Mouse (Mus musculus) olfactory bulb, adult 2 months (tissue): ENCODE data around the gene Kcnh3. TPM values are rescaled to one million over a fixed set of nuclear protein-coding genes. Genes with fewer than 3 reads are reported as not detected.

Experiments
- H3K27ac ChIP-seq: fragments of 200-500 bp; 2 replicates; pipeline ENCODE4 v1.5.1; 2012; ENCODE audit warnings: low read depth, low read length; ENCODE audit not compliant: insufficient read depth
- H3K4me1 ChIP-seq: fragments of 200-500 bp; 2 replicates; pipeline ENCODE4 v1.6.1; 2012; ENCODE audit warnings: low read length; ENCODE audit not compliant: control insufficient read depth, insufficient read depth
- H3K4me3 ChIP-seq: fragments of 200-500 bp; 2 replicates; pipeline ENCODE4 v1.5.1; 2012; ENCODE audit warnings: mild to moderate bottlenecking, low read depth, low read length, moderate library complexity; ENCODE audit not compliant: insufficient read depth
- CTCF ChIP-seq: fragments of 200-500 bp; IDR thresholded peaks from 2 replicates; pipeline ENCODE4 v1.5.1; 2012; ENCODE audit warnings: low read depth, mild to moderate bottlenecking, low read length, moderate library complexity; ENCODE audit not compliant: insufficient read depth
- POLR2A ChIP-seq: fragments of 200-500 bp; IDR thresholded peaks from 2 replicates; pipeline ENCODE4 v1.6.1; 2012; ENCODE audit warnings: mild to moderate bottlenecking, low read depth, low read length, moderate library complexity; ENCODE audit not compliant: insufficient read depth
- WGBS: fragments of 180-500 bp; shearing (Covaris S2); methylation state at CpG from one replicate; pipeline ENCODE4 v1.1.7; 2018; 5-methylcytosine and 5-hydroxymethylcytosine counted together
- polyA plus RNA-seq: library from polyadenylated mRNA; stranded (reverse); fragments of >200 nt; gene quantifications from 2 replicates; pipeline ENCODE4 v1.2.4, GENCODE M21; 2012; ENCODE audit warnings: low replicate concordance; ENCODE audit not compliant: missing spikeins, insufficient read depth, insufficient read length

Gene Kcnh3
- polyA plus RNA-seq = not detected in 2 replicates

- H3K27ac ChIP-seq = peak within 1 kb of the TSS; percentile 91
- H3K4me1 ChIP-seq = peaks cover 56% of the 10 kb centered on the region
- TF ChIP-seq POLR2A (peak; percentile 53), CTCF (0 out of 2 replicates have a peak, but pooled peaks have one; percentile 5)
- WGBS = 2% methylated on average over 58 of the region's 66 CpGs
- peak within 1 kb of the TSS; percentile 72 for H3K4me3 ChIP-seq
Measured at GRCm38 (mm10) chr15:99224208-99224911, at the start of gene Kcnh3. TSS of gene Kcnh3 (plus strand) at chr15:99224861.

GRCm38 (mm10) chr15:99179639-99180038, 45.0 kb upstream of the Kcnh3 start:
- Histone ChIP-seq H3K4me1 (peaks cover 2% of the 10 kb centered on the region; the same call in 1 of the 2 replicates), H3K27ac (no peak overlapping the region), H3K4me3 (no peak overlapping the region)
- WGBS = 97% methylated on average over 1 of the region's 2 CpGs
- TF ChIP-seq CTCF (no peak), POLR2A (no peak)

- H3K4me3 ChIP-seq = no peak overlapping the region
- TF ChIP-seq POLR2A (no peak), CTCF (no peak)
- peaks cover 7% of the 10 kb centered on the region for H3K4me1 ChIP-seq
- WGBS = 71% methylated on average over 9 of the region's 9 CpGs
- no peak overlapping the region for H3K27ac ChIP-seq
Measured at GRCm38 (mm10) chr15:99184217-99184914, 40.3 kb upstream of the Kcnh3 start.

- WGBS = 33% methylated on average over 10 of the region's 10 CpGs
- H3K4me1 ChIP-seq = peaks cover 24% of the 10 kb centered on the region
- no peak for TF ChIP-seq CTCF
- TF ChIP-seq POLR2A = no peak
- no peak overlapping the region for H3K4me3 ChIP-seq
- peak overlapping the region; percentile 95 for H3K27ac ChIP-seq
Measured at GRCm38 (mm10) chr15:99194358-99194757, 30.3 kb upstream of the Kcnh3 start.

- Histone ChIP-seq H3K4me3 (no peak overlapping the region), H3K27ac (peak overlapping the region; percentile 95), H3K4me1 (peaks cover 27% of the 10 kb centered on the region)
- TF ChIP-seq CTCF (no peak), POLR2A (no peak)
- 15% methylated on average over 6 of the region's 6 CpGs for WGBS
Measured at GRCm38 (mm10) chr15:99195043-99195442, 29.6 kb upstream of the Kcnh3 start.

GRCm38 (mm10) chr15:99198761-99199160, 25.9 kb upstream of the Kcnh3 start:
- no peak overlapping the region for H3K27ac ChIP-seq
- no peak for TF ChIP-seq CTCF
- no peak for TF ChIP-seq POLR2A
- H3K4me1 ChIP-seq = peaks cover 19% of the 10 kb centered on the region
- H3K4me3 ChIP-seq = no peak overlapping the region

GRCm38 (mm10) chr15:99205959-99206358, 18.7 kb upstream of the Kcnh3 start:
- no peak overlapping the region for H3K27ac ChIP-seq
- peaks cover 16% of the 10 kb centered on the region for H3K4me1 ChIP-seq
- no peak for TF ChIP-seq CTCF
- no peak for TF ChIP-seq POLR2A
- 62% methylated on average over 8 of the region's 8 CpGs for WGBS
- H3K4me3 ChIP-seq = no peak overlapping the region

GRCm38 (mm10) chr15:99213183-99213582, 11.5 kb upstream of the Kcnh3 start:
- peaks cover 4% of the 10 kb centered on the region; the same call in 1 of the 2 replicates for H3K4me1 ChIP-seq
- no peak overlapping the region for H3K4me3 ChIP-seq
- H3K27ac ChIP-seq = no peak overlapping the region
- no peak for TF ChIP-seq CTCF
- TF ChIP-seq POLR2A = no peak
- 70% methylated on average over 10 of the region's 10 CpGs for WGBS

- 0 out of 2 replicates have a peak, but pooled peaks have one; percentile 12 for TF ChIP-seq CTCF
- TF ChIP-seq POLR2A = no peak
- WGBS = 81% methylated on average over 2 of the region's 2 CpGs
- no peak overlapping the region for H3K27ac ChIP-seq
- no peak overlapping the region for H3K4me3 ChIP-seq
- H3K4me1 ChIP-seq = peaks cover 13% of the 10 kb centered on the region
Measured at GRCm38 (mm10) chr15:99214941-99215340, 9.7 kb upstream of the Kcnh3 start.
